Mouse (Mus musculus) kidney, adult 2 months (tissue): ENCODE results near the gene Olfr766-ps1.

Experiments
- CTCF ChIP-seq: fragments of 200-500 bp; conservative IDR thresholded peaks from 2 replicates; pipeline ENCODE4 v1.5.1; 2011; ENCODE audit warnings: low read depth, mild to moderate bottlenecking, control low read depth, low read length, moderate library complexity, mixed read lengths; ENCODE audit not compliant: insufficient read depth, insufficient read length
- POLR2A ChIP-seq: fragments of 200-500 bp; IDR thresholded peaks from one replicate; pipeline ENCODE4 v1.6.1; 2011; ENCODE audit warnings: low read depth, low read length, control low read depth

DNA sequence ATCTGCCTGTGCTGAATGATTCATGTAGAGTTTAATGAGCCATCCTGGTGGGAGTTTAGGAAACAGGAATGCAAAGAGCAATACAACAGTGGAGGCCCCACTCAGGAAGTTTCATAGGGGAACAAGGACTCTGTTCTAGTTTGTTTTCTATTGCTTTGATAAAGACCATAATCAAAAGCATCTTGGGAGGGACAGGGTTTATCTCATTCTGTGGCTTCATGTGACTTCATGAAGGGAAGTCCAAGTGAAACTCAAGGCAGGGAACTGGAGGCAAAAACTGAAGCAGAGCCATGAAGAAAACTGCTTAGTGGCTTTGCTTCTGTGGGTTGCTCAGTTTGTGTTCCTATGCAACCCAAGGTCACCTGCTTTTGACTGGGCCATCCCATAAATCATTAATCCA lies 54.3 kb downstream of the Olfr766-ps1 start:
- TF ChIP-seq POLR2A = no peak
- no peak for TF ChIP-seq CTCF
